Mouse (Mus musculus) MEL (cell line): ENCODE measurements around the gene Nxpe5. TPM values are rescaled to one million over a fixed set of nuclear protein-coding genes. Genes with fewer than 3 reads are reported as not detected.

Experiments
- DNase-seq: peaks from one replicate; pipeline ENCODE4 v3.0.0; 2011; ENCODE audit warnings: low read depth, low spot score
- H3K27ac ChIP-seq: 2 replicates; pipeline ENCODE4 v1.5.1; 2012; ENCODE audit warnings: low read depth, mild to moderate bottlenecking, control low read depth, low read length, moderate library complexity; ENCODE audit not compliant: control insufficient read depth
- H3K27me3 ChIP-seq, 2 experiments: fragments of 150-350 bp in 1 of 2; sonication (generic) in 1 of 2; 2 replicates each; pipeline ENCODE4 v1.6.1; 2012; ENCODE audit warnings: low read length in 2 of 2, mild to moderate bottlenecking in 2 of 2, improper control_type of control experiment in 1 of 2, moderate library complexity in 1 of 2; ENCODE audit not compliant: insufficient read depth in 2 of 2, control insufficient read depth in 1 of 2
- H3K36me3 ChIP-seq, 2 experiments: 2 replicates each; pipeline ENCODE4 v1.6.1; 2012 to 2014; ENCODE audit warnings: low read length in 2 of 2, improper control_type of control experiment in 1 of 2, inconsistent platforms in 1 of 2, mild to moderate bottlenecking in 1 of 2; ENCODE audit not compliant: insufficient read depth in 2 of 2, control insufficient read depth in 1 of 2
- H3K4me1 ChIP-seq, 2 experiments: fragments of 150-350 bp in 1 of 2; sonication (generic) in 1 of 2; 2 replicates each; pipeline ENCODE4 v1.6.1; 2012; ENCODE audit warnings: low read length in 2 of 2, improper control_type of control experiment in 1 of 2, mild to moderate bottlenecking in 1 of 2; ENCODE audit not compliant: insufficient read depth in 2 of 2, control insufficient read depth in 1 of 2
- H3K4me3 ChIP-seq, 2 experiments: fragments of 150-350 bp in 1 of 2; sonication (generic) in 1 of 2; 2 replicates each; pipeline ENCODE4 v1.5.1; 2012; ENCODE audit warnings: low read depth in 2 of 2, low read length in 2 of 2, mild to moderate bottlenecking in 2 of 2, moderate library complexity in 2 of 2, control low read depth in 1 of 2, improper control_type of control experiment in 1 of 2; ENCODE audit not compliant: control insufficient read depth in 1 of 2, insufficient read depth in 1 of 2
- H3K79me2 ChIP-seq: 2 replicates; pipeline ENCODE4 v1.6.1; 2012; ENCODE audit warnings: mild to moderate bottlenecking, low read length, moderate library complexity; ENCODE audit not compliant: control insufficient read depth, poor library complexity, insufficient read depth
- H3K9ac ChIP-seq: 2 replicates; pipeline ENCODE4 v1.6.1; 2012; ENCODE audit warnings: low read depth, mild to moderate bottlenecking, control low read depth, low read length, moderate library complexity; ENCODE audit not compliant: control insufficient read depth, poor library complexity, severe bottlenecking
- H3K9me3 ChIP-seq: fragments of 150-350 bp; sonication (generic); replicated peaks from 2 replicates; pipeline ENCODE4 v1.6.1; 2012; ENCODE audit warnings: mild to moderate bottlenecking, low read length, improper control_type of control experiment, moderate library complexity; ENCODE audit not compliant: insufficient read depth
- CHD1 ChIP-seq: IDR thresholded peaks from 2 replicates; pipeline ENCODE4 v1.6.1; 2012; ENCODE audit warnings: low read depth, mild to moderate bottlenecking, inconsistent platforms, low read length, improper control_type of control experiment
- CHD2 ChIP-seq: IDR thresholded peaks from 2 replicates; pipeline ENCODE4 v1.6.1; 2011; ENCODE audit warnings: low read length, improper control_type of control experiment
- E2F4 ChIP-seq: IDR thresholded peaks from 2 replicates; pipeline ENCODE4 v1.6.1; 2011; ENCODE audit warnings: low read depth, low read length, improper control_type of control experiment, borderline replicate concordance
- ELF1 ChIP-seq: IDR thresholded peaks from 2 replicates; pipeline ENCODE4 v1.6.1; 2014; ENCODE audit warnings: low read depth, mild to moderate bottlenecking, inconsistent platforms, low read length, improper control_type of control experiment, moderate library complexity
- ETS1 ChIP-seq: IDR thresholded peaks from 2 replicates; pipeline ENCODE4 v1.6.1; 2012; ENCODE audit warnings: low read depth, mild to moderate bottlenecking, inconsistent platforms, low read length, improper control_type of control experiment, moderate library complexity
- GATA1 ChIP-seq: IDR thresholded peaks from 2 replicates; pipeline ENCODE4 v1.6.1; 2011; ENCODE audit warnings: low read depth, low read length, improper control_type of control experiment
- HCFC1 ChIP-seq: IDR thresholded peaks from 2 replicates; pipeline ENCODE4 v1.6.1; 2012; ENCODE audit warnings: low read depth, mild to moderate bottlenecking, inconsistent platforms, low read length, improper control_type of control experiment, moderate library complexity
- JUND ChIP-seq: IDR thresholded peaks from 2 replicates; pipeline ENCODE4 v1.6.1; 2011; ENCODE audit warnings: low read depth, mild to moderate bottlenecking, improper control_type of control experiment, low read length
- KAT2A ChIP-seq: conservative IDR thresholded peaks from 2 replicates; pipeline ENCODE4 v1.6.1; 2012; ENCODE audit warnings: low read depth, low read length, improper control_type of control experiment, inconsistent platforms
- MAZ ChIP-seq: IDR thresholded peaks from 2 replicates; pipeline ENCODE4 v1.6.1; 2012; ENCODE audit warnings: low read depth, mild to moderate bottlenecking, inconsistent platforms, low read length, improper control_type of control experiment
- MXI1 ChIP-seq: IDR thresholded peaks from 2 replicates; pipeline ENCODE4 v1.6.1; 2011; ENCODE audit warnings: mild to moderate bottlenecking, low read depth, low read length, improper control_type of control experiment
- MYC ChIP-seq: IDR thresholded peaks from 2 replicates; pipeline ENCODE4 v1.6.1; 2011; ENCODE audit warnings: low read depth, mild to moderate bottlenecking, low read length, improper control_type of control experiment, moderate library complexity
- NELFE ChIP-seq: IDR thresholded peaks from 2 replicates; pipeline ENCODE4 v1.6.1; 2011; ENCODE audit warnings: low read depth, low read length, improper control_type of control experiment
- NRF1 ChIP-seq: IDR thresholded peaks from 2 replicates; pipeline ENCODE4 v1.6.1; 2014; ENCODE audit warnings: low read depth, mild to moderate bottlenecking, inconsistent platforms, low read length, improper control_type of control experiment, moderate library complexity; ENCODE audit not compliant: poor library complexity, insufficient read depth, severe bottlenecking
- POLR2A ChIP-seq, 2 experiments: IDR thresholded peaks; 2 replicates each; pipeline ENCODE4 v1.6.1; 2011 to 2012; ENCODE audit warnings: low read length in 2 of 2, mild to moderate bottlenecking in 2 of 2, control low read depth in 1 of 2, improper control_type of control experiment in 1 of 2, low read depth in 1 of 2, moderate library complexity in 1 of 2; ENCODE audit not compliant: control insufficient read depth in 1 of 2, insufficient read depth in 1 of 2, poor library complexity in 1 of 2
- POLR2AphosphoS5 ChIP-seq: IDR thresholded peaks from 2 replicates; pipeline ENCODE4 v1.6.1; 2012; ENCODE audit warnings: low read depth, borderline replicate concordance, mild to moderate bottlenecking, inconsistent platforms, low read length, moderate library complexity, mixed read lengths
- RAD21 ChIP-seq: IDR thresholded peaks from 2 replicates; pipeline ENCODE4 v1.6.1; 2011; ENCODE audit warnings: mild to moderate bottlenecking, low read depth, low read length, improper control_type of control experiment
- SIN3A ChIP-seq: IDR thresholded peaks from 2 replicates; pipeline ENCODE4 v1.6.1; 2012; ENCODE audit warnings: low read length, improper control_type of control experiment, inconsistent platforms
- SMC3 ChIP-seq: IDR thresholded peaks from 2 replicates; pipeline ENCODE4 v1.6.1; 2011; ENCODE audit warnings: low read depth, low read length, improper control_type of control experiment
- TAL1 ChIP-seq: IDR thresholded peaks from 2 replicates; pipeline ENCODE4 v1.6.1; 2012; ENCODE audit warnings: mild to moderate bottlenecking, inconsistent platforms, low read length, moderate library complexity, mixed read lengths
- TBP ChIP-seq: IDR thresholded peaks from 2 replicates; pipeline ENCODE4 v1.8.0; 2011; ENCODE audit warnings: low read depth, low read length, improper control_type of control experiment
- TCF12 ChIP-seq: IDR thresholded peaks from 2 replicates; pipeline ENCODE4 v1.6.1; 2014; ENCODE audit warnings: low read depth, mild to moderate bottlenecking, inconsistent platforms, low read length, improper control_type of control experiment, moderate library complexity
- UBTF ChIP-seq: IDR thresholded peaks from 2 replicates; pipeline ENCODE4 v1.6.1; 2012; ENCODE audit warnings: low read depth, mild to moderate bottlenecking, inconsistent platforms, low read length, improper control_type of control experiment, moderate library complexity, borderline replicate concordance; ENCODE audit not compliant: insufficient read depth
- USF1 ChIP-seq: IDR thresholded peaks from 2 replicates; pipeline ENCODE4 v1.6.1; 2014; ENCODE audit warnings: low read depth, mild to moderate bottlenecking, inconsistent platforms, low read length, improper control_type of control experiment, moderate library complexity
- ZKSCAN1 ChIP-seq: IDR thresholded peaks from 2 replicates; pipeline ENCODE4 v1.6.1; 2012; ENCODE audit warnings: low read depth, mild to moderate bottlenecking, inconsistent platforms, low read length, improper control_type of control experiment, moderate library complexity
- ZMIZ1 ChIP-seq: IDR thresholded peaks from 2 replicates; pipeline ENCODE4 v1.6.1; 2012; ENCODE audit warnings: low read depth, mild to moderate bottlenecking, inconsistent platforms, low read length, improper control_type of control experiment, moderate library complexity
- ZNF384 ChIP-seq: IDR thresholded peaks from 2 replicates; pipeline ENCODE4 v1.6.1; 2012; ENCODE audit warnings: low read depth, mild to moderate bottlenecking, inconsistent platforms, low read length, improper control_type of control experiment
- polyA plus RNA-seq, 2 experiments: library from polyadenylated mRNA; stranded (reverse) in 1 of 2; unstranded in 1 of 2; fragments of >175 nt in 1 of 2; fragments of >200 nt in 1 of 2; gene quantifications; 2 replicates each; pipeline versions ENCODE4 v1.2.1 to v1.2.4; 2012; ENCODE audit warnings: low replicate concordance in 2 of 2, low read depth in 1 of 2; ENCODE audit not compliant: insufficient read length in 2 of 2, insufficient read depth in 1 of 2, missing spikeins in 1 of 2
- total RNA-seq: library from RNA; depleted of rRNA; stranded (reverse); fragments of 300-350 nt; gene quantifications from 2 replicates; pipeline ENCODE4 v1.2.3, GENCODE M21; 2012; rRNA removed

The Nxpe5 gene
- total RNA-seq (not detected in 2 replicates), polyA plus RNA-seq (not detected)

- Histone ChIP-seq H3K36me3 (peaks cover 0 to 19% of the 10 kb centered on the region in 2 experiments; a peak in 2 of 4 replicates), H3K27me3 (no peaks in the 10 kb centered on the region), H3K9me3 (no peaks in the 10 kb centered on the region), H3K4me1 (peaks cover 10 to 19% of the 10 kb centered on the region in 2 experiments), H3K4me3 (no peak within 1 kb of the TSS), H3K27ac (peak within 1 kb of the TSS; percentile 14; the same call in 1 of the 2 replicates), H3K9ac (no peak within 1 kb of the TSS), H3K79me2 (no peaks in the 10 kb centered on the region)
- no peak for TF ChIP-seq CHD1
- TF ChIP-seq ELF1: no peak
- TF ChIP-seq USF1: no peak
- no peak for TF ChIP-seq ETS1
- TF ChIP-seq SMC3: no peak
- TF ChIP-seq HCFC1: no peak
- TF ChIP-seq RAD21: no peak
- no peak for TF ChIP-seq POLR2AphosphoS5
- TF ChIP-seq TBP: no peak
- TF ChIP-seq UBTF: no peak
- TF ChIP-seq ZNF384: no peak
- no peak for TF ChIP-seq NELFE
- no peak for TF ChIP-seq MXI1
- TF ChIP-seq JUND: no peak
- no peak for TF ChIP-seq KAT2A
- TF ChIP-seq CHD2: no peak
- no peak for DNase-seq
These were observed at the start of gene Nxpe5 for GRCm38 (mm10) chr5:138225700-138226099. Gene Nxpe5, plus strand, starts transcription at chr5:138225898.

- Histone ChIP-seq H3K9ac (peak within 1 kb of the TSS; percentile 96), H3K36me3 (peaks cover 0 to 5% of the 10 kb centered on the region in 2 experiments; a peak in 2 of 4 replicates), H3K27me3 (no peaks in the 10 kb centered on the region), H3K79me2 (peaks cover 6% of the 10 kb centered on the region; the same call in 1 of the 2 replicates), H3K4me1 (peaks cover 0 to 5% of the 10 kb centered on the region in 2 experiments; a peak in 1 of 4 replicates), H3K4me3 (peak within 1 kb of the TSS; percentile 51 to 99), H3K27ac (peak within 1 kb of the TSS; percentile 84), H3K9me3 (no peaks in the 10 kb centered on the region)
- no peak; the same call in 1 of the 2 replicates for TF ChIP-seq ZKSCAN1
- TF ChIP-seq ZMIZ1: no peak
- TF ChIP-seq MYC: no peak
- TF ChIP-seq HCFC1: peak; percentile 84
- TF ChIP-seq NELFE: peak; percentile 93
- TF ChIP-seq TAL1: no peak
- peak; percentile 99 for TF ChIP-seq ZNF384
- TF ChIP-seq UBTF: no peak
- TF ChIP-seq POLR2A (IDR thresholded peaks at IDR 0.05; ENCODE audit: control insufficient read depth in 1 of 2, insufficient read depth in 1 of 2, low read depth in 1 of 2, low read length in 2 of 2, poor library complexity in 1 of 2): peak; percentile 98 to 100
- TF ChIP-seq KAT2A: no peak
- TF ChIP-seq MAZ: no peak; the same call in 1 of the 2 replicates
- TF ChIP-seq SIN3A: peak; percentile 83
- peak; percentile 95 for TF ChIP-seq TBP
- TF ChIP-seq TCF12: peak; percentile 75
- peak; percentile 62 for TF ChIP-seq MXI1
- TF ChIP-seq E2F4: peak; percentile 84; the same call in 1 of the 2 replicates
- TF ChIP-seq GATA1: 0 out of 2 replicates have a peak, but pooled peaks have one; percentile 24
- TF ChIP-seq POLR2AphosphoS5: no peak
- peak; percentile 86 for TF ChIP-seq NRF1
- peak; percentile 93 for DNase-seq
These were observed 38.6 kb upstream of the Nxpe5 start, which contains the start of the genes Taf6 and Cnpy4 for GRCm38 (mm10) chr5:138186950-138187638. Gene Taf6, minus strand, starts transcription at chr5:138187451. Gene Cnpy4, plus strand, starts transcription at chr5:138187485.
